Mouse (Mus musculus) fat pad, adult 2 months (tissue): Measurements from ENCODE around the gene Klk11.

ENCODE experiments used
- DNase-seq: peaks from one replicate; pipeline ENCODE4 v3.0.0-alpha.2; 2011; ENCODE audit warnings: low read depth, low spot score; ENCODE audit errors: extremely low read depth

Klk11 gene

GRCm38 (mm10) chr7:43791591-43791990 is 17.2 kb downstream of the Klk11 start, which contains the start of gene Klk9:
Gene Klk9 (plus strand): TSS chr7:43791891.
- no peak for DNase-seq

DNA sequence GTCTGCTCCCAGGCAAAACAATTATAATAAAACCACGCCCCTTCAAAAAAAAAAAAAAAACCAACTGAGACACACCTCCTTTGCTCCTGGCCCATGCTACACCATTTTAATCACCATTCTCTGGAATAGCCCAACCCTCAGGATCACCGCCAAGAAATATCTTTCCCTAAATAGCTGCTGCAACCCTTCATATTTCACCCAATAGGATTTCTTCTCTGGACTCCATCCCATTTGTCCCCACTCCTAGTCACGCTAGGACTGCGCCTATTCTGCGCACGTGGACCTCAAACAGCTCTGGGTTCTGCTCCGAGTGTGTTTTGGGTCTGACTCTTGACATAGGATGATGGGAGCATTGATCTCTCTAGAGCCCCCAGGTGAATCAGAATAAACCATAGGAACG is 22.0 kb downstream of the Klk11 start:
- no peak for DNase-seq

GRCm38 (mm10) chr7:43797333-43797769 is 22.9 kb downstream of the Klk11 start, which contains the start of gene Klk8:
Gene Klk8 (plus strand): TSS chr7:43797577.
- no peak for DNase-seq

GRCm38 (mm10) chr7:43797844-43798462 is 23.5 kb downstream of the Klk11 start:
- DNase-seq, result no peak

DNA sequence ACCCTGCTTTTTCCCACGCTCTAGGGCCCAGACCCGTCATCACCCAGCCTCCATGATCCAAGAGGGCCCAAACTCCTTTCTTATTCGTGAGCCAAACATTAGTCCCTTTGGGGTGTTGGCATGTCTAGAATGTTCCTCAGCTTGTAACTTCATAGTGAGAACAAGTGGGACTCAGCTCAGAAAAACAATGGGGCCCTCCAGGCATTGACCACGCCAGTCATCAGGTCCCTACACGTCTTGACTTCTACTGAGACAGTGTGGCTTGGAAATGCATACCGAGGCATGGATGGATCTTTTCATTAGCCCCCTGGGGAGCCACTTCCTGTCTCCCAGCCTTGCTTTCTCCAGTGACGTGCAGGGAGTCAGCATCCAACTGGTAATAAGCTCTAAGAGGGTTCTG is 25.5 kb downstream of the Klk11 start:
- no peak for DNase-seq

DNA sequence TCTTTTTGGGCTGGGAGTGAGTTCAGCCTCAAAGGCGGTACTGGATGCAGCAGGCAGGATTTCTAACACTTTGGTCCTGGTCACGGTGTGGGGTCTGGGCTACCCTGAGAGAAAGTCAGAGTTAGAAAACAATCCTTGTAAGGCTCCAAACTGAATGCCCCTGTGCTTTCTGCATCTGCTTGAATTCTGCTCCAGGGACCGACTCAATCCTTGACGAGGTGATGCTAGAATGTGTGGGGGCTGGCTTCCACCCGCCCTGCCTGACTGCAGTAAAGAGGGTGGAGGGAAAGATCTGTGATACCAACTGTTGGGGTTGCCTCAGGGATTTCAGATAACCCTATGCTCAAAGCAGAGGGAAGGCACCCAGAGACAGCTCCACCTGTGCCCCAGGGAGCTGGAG is 36.6 kb downstream of the Klk11 start, which contains the start of gene Klk7:
TSS of gene Klk7 (plus strand) at position 301 of the 400 bp plus-strand sequence.
- DNase-seq, result no peak

- DNase-seq, result no peak
These were observed 40.8 kb downstream of the Klk11 start for GRCm38 (mm10) chr7:43815211-43815610.

DNA sequence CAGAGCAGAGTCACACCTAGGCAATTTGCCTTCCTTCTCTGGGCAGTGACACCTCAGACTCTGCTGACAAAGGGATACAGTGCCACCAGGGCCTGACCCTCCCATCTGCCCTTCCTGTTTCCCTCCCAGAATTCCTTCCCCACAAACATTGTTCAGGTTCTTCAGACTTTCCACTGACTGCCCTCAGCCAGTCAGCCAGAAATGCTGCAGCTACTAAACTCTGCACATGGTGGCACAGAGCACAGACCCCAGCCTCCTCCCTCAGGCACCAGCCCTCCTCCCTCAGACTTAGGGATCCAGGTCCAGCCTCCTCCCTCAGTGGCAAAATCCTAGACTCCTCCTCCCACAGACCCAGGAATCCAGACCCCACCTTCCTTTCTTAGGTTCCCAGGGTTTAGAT is 42.3 kb downstream of the Klk11 start:
- DNase-seq, result no peak

DNA sequence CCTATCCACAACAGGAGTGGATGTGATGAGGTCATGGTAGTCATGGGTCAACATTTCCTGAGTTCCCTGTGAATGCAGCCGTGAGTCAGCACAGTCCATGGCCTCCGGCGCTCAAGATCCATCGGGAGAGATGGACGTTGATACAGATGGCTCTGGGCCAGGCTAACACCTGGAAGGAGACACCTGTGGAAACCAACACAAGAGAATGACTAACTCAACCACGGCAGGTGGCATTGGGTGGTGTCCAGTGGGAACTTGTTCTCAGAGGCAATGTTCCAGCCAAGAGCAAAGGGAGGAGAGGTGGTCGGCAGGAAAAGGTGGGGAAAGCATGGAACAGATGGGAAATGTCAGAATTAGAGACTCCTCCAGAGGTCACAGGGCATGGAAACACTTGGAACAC is 47.2 kb downstream of the Klk11 start:
- DNase-seq, result no peak

- DNase-seq, result no peak
These were observed 49.8 kb downstream of the Klk11 start, which contains the start of gene Klk6 for GRCm38 (mm10) chr7:43824199-43824598. Gene Klk6 (plus strand): TSS chr7:43824499.

DNA sequence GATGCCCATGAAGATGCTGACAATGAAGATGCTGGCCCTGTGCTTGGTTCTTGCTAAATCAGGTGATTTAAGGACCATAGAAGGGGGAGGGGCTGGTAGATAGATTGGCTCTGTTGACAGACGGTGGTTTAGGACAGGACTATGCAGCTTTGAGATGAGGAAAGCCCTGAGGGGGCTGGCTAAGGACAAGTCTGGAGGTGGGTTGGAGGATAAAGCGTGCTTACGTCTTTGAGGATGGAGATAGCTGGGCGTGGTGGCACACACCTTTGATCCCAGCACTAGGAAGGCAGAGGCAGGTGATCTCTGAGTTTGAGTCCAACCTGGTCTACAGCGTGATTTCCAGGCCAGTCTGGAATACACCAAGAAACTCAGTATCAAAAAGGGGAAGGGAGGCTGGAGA is 51.7 kb downstream of the Klk11 start:
- DNase-seq, result no peak

- DNase-seq, result no peak
These were observed 53.3 kb downstream of the Klk11 start for GRCm38 (mm10) chr7:43827706-43828105.
